Mouse (Mus musculus) olfactory bulb, adult 2 months (tissue): ENCODE results near the gene Ube2o.

Source experiments
- CTCF ChIP-seq: fragments of 200-500 bp; IDR thresholded peaks from 2 replicates; pipeline ENCODE4 v1.5.1; 2012; ENCODE audit warnings: low read depth, mild to moderate bottlenecking, low read length, moderate library complexity; ENCODE audit not compliant: insufficient read depth
- POLR2A ChIP-seq: fragments of 200-500 bp; IDR thresholded peaks from 2 replicates; pipeline ENCODE4 v1.6.1; 2012; ENCODE audit warnings: mild to moderate bottlenecking, low read depth, low read length, moderate library complexity; ENCODE audit not compliant: insufficient read depth

DNA sequence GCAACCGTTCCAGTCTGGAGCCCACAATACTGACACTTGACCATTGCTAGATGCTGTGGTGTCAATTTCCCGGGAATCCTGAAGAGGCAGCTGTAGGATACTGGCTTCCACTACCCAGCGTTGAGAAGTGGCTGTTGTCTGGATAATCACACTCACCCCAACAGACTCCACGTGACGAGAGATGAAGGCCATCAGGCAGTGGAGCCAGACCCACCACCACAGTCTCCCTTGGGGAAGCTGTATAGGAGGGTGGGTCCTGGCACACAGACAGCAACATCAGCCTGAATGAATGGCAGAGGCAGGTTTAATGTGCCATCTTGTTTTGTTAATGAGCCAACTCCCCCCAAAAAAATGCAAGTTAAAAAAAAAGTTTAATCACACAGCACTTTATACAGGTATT, 43.9 kb downstream of the Ube2o start:
- TF ChIP-seq CTCF (no peak), POLR2A (no peak)
